Comparison of ENCODE assay signal across 10 mouse cellular contexts in the genomic region with DNA sequence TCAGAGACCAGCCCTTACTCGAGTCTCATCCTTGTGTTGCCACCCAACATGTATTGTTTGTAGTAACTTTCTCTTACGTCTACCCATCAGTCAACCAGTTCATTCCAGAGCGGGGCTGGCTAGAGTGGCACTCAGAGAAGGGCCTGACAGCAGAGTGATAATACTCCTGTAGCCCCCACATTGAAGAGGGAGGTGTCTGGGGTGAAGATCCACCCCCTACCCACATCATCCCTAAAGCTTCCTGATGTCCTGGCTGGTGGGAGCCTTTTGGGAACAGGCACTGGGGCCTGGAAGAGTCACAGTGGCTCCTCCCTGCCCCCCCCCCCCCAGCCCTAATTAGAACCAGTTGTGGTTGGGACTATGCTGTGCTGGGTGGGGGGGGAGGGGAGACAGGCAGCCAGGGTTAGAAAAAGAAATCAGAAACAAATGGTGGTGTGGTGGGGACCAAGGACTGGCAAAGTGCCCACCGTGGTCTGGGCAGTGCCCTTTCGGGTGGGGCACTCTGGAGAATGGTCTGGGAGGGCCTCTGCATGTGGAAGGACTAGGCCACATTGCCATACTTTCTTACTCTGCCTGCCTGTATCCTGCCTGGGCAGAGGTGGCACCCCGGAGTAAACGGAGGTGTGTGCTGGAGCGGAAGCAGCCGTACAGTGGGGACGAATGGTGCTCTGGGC. TPM values are rescaled to one million over a fixed set of nuclear protein-coding genes. Genes with fewer than 3 reads are reported as not detected.
DNase-seq lines count a peak whose midpoint lies in the region; ATAC-seq and TF ChIP-seq lines count a peak whose summit lies in the region.
"Had no signal": no experiment of that assay in that cellular context is flagged by ENCODE, and none has a peak within 500 bp of the region (broad histone marks: within the 10 kb centered on the region; RNA-seq: fewer than 3 reads in every experiment).

No protein-coding gene starts in this region.

- H3K9ac ChIP-seq in kidney, embryonic 16.5 days (replicated peaks; ENCODE audit: low read length), result no peak overlapping the region
- H3K9ac ChIP-seq in hindbrain, embryonic 13.5 days, result no peak overlapping the region

- 55% methylated on average over 10 of the region's 10 CpGs for WGBS in kidney, embryonic 16.5 days
- 25% methylated on average over 10 of the region's 10 CpGs for WGBS in embryonic facial prominence, embryonic 10.5 days
- WGBS in hindbrain, embryonic 13.5 days, result 49% methylated on average over 10 of the region's 10 CpGs

- peaks cover 35% of the 10 kb centered on the region for H3K36me3 ChIP-seq in kidney, embryonic 16.5 days (ENCODE audit: insufficient read depth, low read length)
- peaks cover 40% of the 10 kb centered on the region for H3K36me3 ChIP-seq in C2C12 (ENCODE audit: control insufficient read depth, insufficient read depth)
- peaks cover 57% of the 10 kb centered on the region for H3K36me3 ChIP-seq in embryonic facial prominence, embryonic 10.5 days (replicated peaks)
- H3K36me3 ChIP-seq in hindbrain, embryonic 13.5 days, result peaks cover 29% of the 10 kb centered on the region

- no peak overlapping the region for H3K4me3 ChIP-seq in kidney, embryonic 16.5 days (ENCODE audit: low read length)
- no peak overlapping the region for H3K4me3 ChIP-seq in C2C12 (ENCODE audit: insufficient read depth, poor library complexity, severe bottlenecking)
- peak overlapping the region; percentile 56 for H3K4me3 ChIP-seq in embryonic facial prominence, embryonic 10.5 days
- no peak overlapping the region for H3K4me3 ChIP-seq in hindbrain, embryonic 13.5 days
- H3K4me3 ChIP-seq: erythroblast, embryonic 14.5 days had no signal

- H3K79me3 ChIP-seq in C2C12 (ENCODE audit: low read depth), result peaks cover 33% of the 10 kb centered on the region

- no peak for TF ChIP-seq CTCF in C2C12 (IDR thresholded peaks at IDR 0.05; ENCODE audit: control insufficient read depth, insufficient read depth, insufficient read length)

- H3K4me1 ChIP-seq in kidney, embryonic 16.5 days (ENCODE audit: insufficient read depth, low read length), result peaks cover 75% of the 10 kb centered on the region
- peaks cover 71% of the 10 kb centered on the region for H3K4me1 ChIP-seq in embryonic facial prominence, embryonic 10.5 days
- peaks cover 70% of the 10 kb centered on the region for H3K4me1 ChIP-seq in hindbrain, embryonic 13.5 days (replicated peaks)

- no peak for DNase-seq in kidney, postnatal 36 days
- peak; percentile 77 for DNase-seq in embryonic facial prominence, embryonic 10.5 days (ENCODE audit: low spot score)
- DNase-seq in spleen, adult 18-20 months, result no peak

- 0 out of 2 replicates have a peak overlapping the region, but pooled peaks have one; percentile 4 for H3K4me2 ChIP-seq in kidney, embryonic 16.5 days (replicated peaks; ENCODE audit: low read depth, low read length)
- H3K4me2 ChIP-seq in hindbrain, embryonic 13.5 days, result peak overlapping the region; percentile 9; the same call in 1 of the 2 replicates

- no peaks in the 10 kb centered on the region for H3K27me3 ChIP-seq in kidney, embryonic 16.5 days (ENCODE audit: insufficient read depth, low read length)
- H3K27me3 ChIP-seq in C2C12 (ENCODE audit: control insufficient read depth, insufficient read depth, insufficient read length), result no peaks in the 10 kb centered on the region
- H3K27me3 ChIP-seq in embryonic facial prominence, embryonic 10.5 days (replicated peaks; ENCODE audit: low read depth, poor library complexity, severe bottlenecking), result peaks cover 7% of the 10 kb centered on the region; the same call in 1 of the 2 replicates
- no peaks in the 10 kb centered on the region for H3K27me3 ChIP-seq in hindbrain, embryonic 13.5 days

- H3K9me3 ChIP-seq in kidney, embryonic 16.5 days (ENCODE audit: low read length), result no peaks in the 10 kb centered on the region
- no peaks in the 10 kb centered on the region for H3K9me3 ChIP-seq in embryonic facial prominence, embryonic 10.5 days
- no peaks in the 10 kb centered on the region for H3K9me3 ChIP-seq in hindbrain, embryonic 13.5 days

- peak overlapping the region; percentile 15 for H3ac ChIP-seq in C2C12 (ENCODE audit: control insufficient read depth, insufficient read length, low read depth)

- peaks cover 78% of the 10 kb centered on the region for H3K79me2 ChIP-seq in C2C12 (ENCODE audit: control insufficient read depth, insufficient read depth)

- no peak for ATAC-seq in kidney, embryonic 16.5 days (ENCODE audit: low FRiP score, low TSS enrichment)
- ATAC-seq in hindbrain, embryonic 13.5 days (ENCODE audit: low FRiP score), result no peak
- ATAC-seq in granulocyte monocyte progenitor cell, adult 5-6 weeks (replicated peaks; ENCODE audit: poor library complexity, severe bottlenecking), result no peak
- ATAC-seq in frontal cortex, adult (ENCODE audit: low TSS enrichment), result no peak

- H3K27ac ChIP-seq in kidney, embryonic 16.5 days (ENCODE audit: low read length), result no peak overlapping the region
- H3K27ac ChIP-seq in embryonic facial prominence, embryonic 10.5 days (replicated peaks), result peak overlapping the region; percentile 93
- no peak overlapping the region; the same call in 1 of the 2 replicates for H3K27ac ChIP-seq in hindbrain, embryonic 13.5 days

TF ChIP-seq in C2C12, 6 proteins besides CTCF, POLR2A, EP300 and RAD21:
- TF ChIP-seq MYOG (IDR thresholded peaks at IDR 0.05; ENCODE audit: control insufficient read depth, extremely low read depth, insufficient read length) (no peak), CEBPB (IDR thresholded peaks at IDR 0.05; ENCODE audit: low read depth) (no peak), USF1 (IDR thresholded peaks at IDR 0.05; ENCODE audit: low read depth) (no peak), MAX (IDR thresholded peaks at IDR 0.05) (no peak), MYOD1 (IDR thresholded peaks at IDR 0.05; ENCODE audit: control insufficient read depth, insufficient read length, low read depth) (no peak), FOSL1 (IDR thresholded peaks at IDR 0.05; ENCODE audit: insufficient read depth, low read length, poor library complexity, severe bottlenecking) (no peak)

RNA-seq across cellular contexts. Expression of a gene that starts 18.7 kb away (rescaled TPM):
- 11.3 and 12.4 TPM in 2 replicates for polyA plus RNA-seq in kidney, embryonic 16.5 days (2015; fragmentation: Nextera tagmentation; extraction: Ambion mirVana)
- 31.4 TPM for polyA plus RNA-seq in C2C12 (2012; fragmentation: generic; extraction: Trizol)
- 7.4 and 7.7 TPM in 2 replicates for polyA plus RNA-seq in embryonic facial prominence, embryonic 10.5 days (2016; fragmentation: Nextera tagmentation; extraction: Ambion mirVana)
- polyA plus RNA-seq in hindbrain, embryonic 13.5 days (2015; fragmentation: Nextera tagmentation; extraction: Ambion mirVana), result 8.6 TPM in 2 replicates
- total RNA-seq in granulocyte monocyte progenitor cell, adult 5-6 weeks (2014; fragmentation: Nextera tagmentation), result 8.7 and 13.0 TPM in 2 replicates
- total RNA-seq in granulocyte monocyte progenitor cell, adult 5-6 weeks (2017), result 1.6 and 2.6 TPM in 2 replicates

RNA-seq across cellular contexts. Expression of a gene that starts 46.6 kb away (rescaled TPM):
- 3.4 and 7.6 TPM in 2 replicates for polyA plus RNA-seq in kidney, embryonic 16.5 days (2015; fragmentation: Nextera tagmentation; extraction: Ambion mirVana)
- 0.04 TPM for polyA plus RNA-seq in C2C12 (2012; fragmentation: generic; extraction: Trizol)
- polyA plus RNA-seq in embryonic facial prominence, embryonic 10.5 days (2016; fragmentation: Nextera tagmentation; extraction: Ambion mirVana), result 0.41 and 0.59 TPM in 2 replicates
- polyA plus RNA-seq in hindbrain, embryonic 13.5 days (2015; fragmentation: Nextera tagmentation; extraction: Ambion mirVana), result not detected in 2 replicates
- total RNA-seq in granulocyte monocyte progenitor cell, adult 5-6 weeks (2014; fragmentation: Nextera tagmentation), result not detected in 2 replicates
- total RNA-seq in granulocyte monocyte progenitor cell, adult 5-6 weeks (2017), result not detected in 2 replicates
- polyA plus RNA-seq: erythroblast, embryonic 14.5 days; large intestine, adult 2 months had no signal
